In the genomic region with DNA sequence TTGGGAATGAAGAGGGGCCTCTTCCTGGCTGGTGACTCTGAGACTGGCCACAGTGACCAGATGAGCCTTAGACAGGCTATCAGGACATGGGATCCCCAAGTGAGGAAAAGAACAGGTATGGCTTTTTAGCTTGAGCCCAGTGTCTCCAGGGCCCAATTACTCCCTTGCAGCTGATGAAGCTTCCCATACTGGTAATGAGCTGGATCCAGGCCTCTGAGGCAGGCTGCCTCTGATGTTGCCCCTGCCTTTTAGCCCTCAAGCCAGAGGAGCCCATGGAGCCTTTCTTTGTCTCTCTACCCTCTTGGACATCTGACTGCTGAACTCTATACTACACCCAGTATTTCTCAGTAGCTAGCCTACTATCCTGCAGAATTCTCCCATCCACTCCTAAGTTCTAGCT, we compare ENCODE assay signal across 51 mouse cellular contexts. TPM values are rescaled to one million over a fixed set of nuclear protein-coding genes. Genes with fewer than 3 reads are reported as not detected.
"Had no signal": no experiment of that assay in that cellular context is flagged by ENCODE, and none has a peak within 500 bp of the region (broad histone marks: within the 10 kb centered on the region; RNA-seq: fewer than 3 reads in every experiment).

Olfr1416 (minus strand) TSS at position 101 of the 400 bp plus-strand sequence.

- H3K36me3 ChIP-seq: heart, embryonic 12.5 days; heart, embryonic 13.5 days; heart, embryonic 15.5 days; hindbrain, embryonic 10.5 days; hindbrain, embryonic 12.5 days; hindbrain, embryonic 13.5 days; hindbrain, embryonic 15.5 days; intestine, embryonic 15.5 days; kidney, embryonic 15.5 days had no signal

- H3K4me3 ChIP-seq: heart, embryonic 12.5 days; heart, embryonic 13.5 days; heart, embryonic 15.5 days; hindbrain, embryonic 10.5 days; hindbrain, embryonic 12.5 days; hindbrain, embryonic 13.5 days; hindbrain, embryonic 15.5 days; intestine, embryonic 15.5 days; kidney, embryonic 15.5 days; layer of hippocampus, adult 2 months; left cerebral cortex, adult 2 months had no signal

- ATAC-seq: hindbrain, embryonic 16.5 days; hindbrain, postnatal 0 days; inflammation-experienced regulatory T-cells, adult 6 months; intestine, embryonic 15.5 days; intestine, embryonic 16.5 days; intestine, postnatal 0 days had no signal

- H3K27me3 ChIP-seq: hindbrain, embryonic 15.5 days; intestine, embryonic 15.5 days; kidney, embryonic 15.5 days had no signal

- H3K9ac ChIP-seq: heart, embryonic 12.5 days; heart, embryonic 13.5 days; heart, embryonic 15.5 days; hindbrain, embryonic 12.5 days; hindbrain, embryonic 13.5 days; hindbrain, embryonic 14.5 days; hindbrain, embryonic 15.5 days; intestine, embryonic 15.5 days; kidney, embryonic 15.5 days had no signal

- H3K27ac ChIP-seq: heart, embryonic 13.5 days; heart, embryonic 15.5 days; hindbrain, embryonic 10.5 days; hindbrain, embryonic 12.5 days; hindbrain, embryonic 13.5 days; hindbrain, embryonic 14.5 days; hindbrain, embryonic 15.5 days; hindbrain, postnatal 0 days; intestine, embryonic 15.5 days; kidney, embryonic 15.5 days; kidney, postnatal 0 days; layer of hippocampus, adult 2 months; left cerebral cortex, adult 2 months had no signal

- DNase-seq: heart, postnatal 10 days; heart, postnatal 14 days; heart, postnatal 36 days; heart, postnatal 4 days; kidney, adult 11 months; kidney, adult 18-20 months; kidney, adult 2 months; kidney, adult 8-10 months; kidney, adult 9 months; kidney, postnatal 10 days; kidney, postnatal 14 days; kidney, postnatal 25 days; kidney, postnatal 36 days; kidney, postnatal 4 days; layer of hippocampus, adult 9-11 months; layer of hippocampus, postnatal 36 days had no signal

- H3K9me3 ChIP-seq: heart, embryonic 15.5 days; hindbrain, embryonic 15.5 days; intestine, embryonic 15.5 days had no signal

- H3K4me1 ChIP-seq: heart, embryonic 12.5 days; heart, embryonic 13.5 days; heart, embryonic 15.5 days; hindbrain, embryonic 10.5 days; hindbrain, embryonic 12.5 days; hindbrain, embryonic 13.5 days; hindbrain, embryonic 15.5 days; intestine, embryonic 15.5 days; kidney, embryonic 15.5 days had no signal

- H3K4me2 ChIP-seq: heart, embryonic 11.5 days; heart, embryonic 12.5 days; heart, embryonic 13.5 days; heart, embryonic 15.5 days; hindbrain, embryonic 12.5 days; hindbrain, embryonic 13.5 days; hindbrain, embryonic 14.5 days; hindbrain, embryonic 15.5 days; intestine, embryonic 15.5 days; kidney, embryonic 15.5 days had no signal

RNA-seq across cellular contexts. Expression of gene Olfr1416, which starts in this region (rescaled TPM):
- total RNA-seq: heart, postnatal 10 days; heart, postnatal 14 days; heart, postnatal 36 days; heart, postnatal 4 days; hematopoietic stem cell, adult 5-6 weeks; hindbrain, postnatal 0 days; layer of hippocampus, adult 18-20 months; layer of hippocampus, adult 2 months; layer of hippocampus, adult 8-10 months; layer of hippocampus, postnatal 10 days; layer of hippocampus, postnatal 14 days; layer of hippocampus, postnatal 25 days; layer of hippocampus, postnatal 36 days; left cerebral cortex, adult 18-20 months; left cerebral cortex, adult 2 months; left cerebral cortex, adult 8-10 months had no signal
- polyA plus RNA-seq: heart, embryonic 11.5 days; heart, embryonic 12.5 days; heart, embryonic 13.5 days; heart, embryonic 14.5 days; heart, embryonic 15.5 days; heart, embryonic 16.5 days; heart, postnatal 0 days; hindbrain, embryonic 10.5 days; hindbrain, embryonic 11.5 days; hindbrain, embryonic 12.5 days; hindbrain, embryonic 13.5 days; hindbrain, embryonic 14.5 days; hindbrain, embryonic 15.5 days; hindbrain, embryonic 16.5 days; hindbrain, postnatal 0 days; inflammation-experienced regulatory T-cells, adult 6 months; intestine, embryonic 14.5 days; intestine, embryonic 15.5 days; intestine, embryonic 16.5 days; intestine, postnatal 0 days; kidney, adult 2 months; kidney, embryonic 14.5 days; kidney, embryonic 15.5 days; kidney, embryonic 16.5 days; kidney, postnatal 0 days; large intestine, adult 2 months had no signal
